ENCODE assay signal across 14 mouse cellular contexts in the genomic region with DNA sequence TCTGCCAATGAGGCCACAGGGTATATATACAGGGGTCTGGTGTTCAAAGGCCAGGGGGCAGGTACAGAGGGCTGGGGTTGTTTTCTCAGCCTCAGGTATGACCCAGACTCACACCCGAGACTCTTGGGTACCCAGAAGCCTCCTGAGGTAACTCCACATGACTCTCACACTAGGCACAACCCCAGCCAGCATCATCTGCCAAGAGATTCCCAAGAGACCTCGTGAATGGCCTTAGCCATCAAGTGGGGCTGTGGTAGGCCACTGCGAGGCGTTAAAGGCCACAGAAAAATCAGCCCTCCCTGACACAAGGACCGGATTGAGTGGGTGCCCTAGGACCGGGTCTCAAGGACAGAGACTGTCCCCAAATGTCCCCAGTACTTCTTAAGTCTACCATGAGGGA. TPM values are rescaled to one million over a fixed set of nuclear protein-coding genes. Genes with fewer than 3 reads are reported as not detected.
DNase-seq lines count a peak whose midpoint lies in the region; ATAC-seq lines count a peak whose summit lies in the region.
"Had no signal": no experiment of that assay in that cellular context is flagged by ENCODE, and none has a peak within 500 bp of the region (broad histone marks: within the 10 kb centered on the region; RNA-seq: fewer than 3 reads in every experiment).

No protein-coding gene starts in this region.

- H3K4me3 ChIP-seq in heart, embryonic 12.5 days = no peak overlapping the region
- H3K4me3 ChIP-seq in midbrain, embryonic 13.5 days (replicated peaks) = no peak overlapping the region
- H3K4me3 ChIP-seq in midbrain, embryonic 11.5 days (ENCODE audit: low read depth, low read length) = no peak overlapping the region
- no peak overlapping the region for H3K4me3 ChIP-seq in hindbrain, embryonic 12.5 days
- no peak overlapping the region for H3K4me3 ChIP-seq in neural tube, embryonic 14.5 days (ENCODE audit: low read depth, low read length)
- H3K4me3 ChIP-seq: heart, embryonic 13.5 days; liver, embryonic 13.5 days had no signal

- no peak for DNase-seq in heart, postnatal 36 days
- DNase-seq in midbrain, embryonic 11.5 days (ENCODE audit: low spot score, missing footprints) = no peak
- no peak for DNase-seq in thymus, postnatal 0 days (ENCODE audit: low spot score)
- DNase-seq: gastrocnemius, postnatal 14 days; liver, embryonic 13.5 days; right cerebral cortex, postnatal 14 days; thymus, adult 2 months had no signal

- ATAC-seq in heart, embryonic 12.5 days (ENCODE audit: insufficient number of reproducible peaks, low FRiP score) = no peak
- no peak for ATAC-seq in midbrain, embryonic 13.5 days
- no peak for ATAC-seq in midbrain, embryonic 11.5 days (ENCODE audit: low FRiP score)
- no peak for ATAC-seq in hindbrain, embryonic 12.5 days (ENCODE audit: low FRiP score)
- ATAC-seq in neural tube, embryonic 14.5 days (ENCODE audit: low read depth) = no peak
- ATAC-seq: forebrain, embryonic 14.5 days had no signal

- WGBS in heart, embryonic 12.5 days = 81% methylated on average over 6 of the region's 6 CpGs
- 91% methylated on average over 6 of the region's 6 CpGs for WGBS in midbrain, embryonic 13.5 days
- 84% methylated on average over 6 of the region's 6 CpGs for WGBS in midbrain, embryonic 11.5 days
- WGBS in hindbrain, embryonic 12.5 days = 82% methylated on average over 6 of the region's 6 CpGs
- WGBS in neural tube, embryonic 14.5 days = 73% methylated on average over 6 of the region's 6 CpGs

- H3K36me3 ChIP-seq in heart, embryonic 12.5 days = 0 out of 2 replicates have a peak, but pooled peaks cover 3% of the 10 kb centered on the region
- H3K36me3 ChIP-seq in midbrain, embryonic 13.5 days = peaks cover 11% of the 10 kb centered on the region; the same call in 1 of the 2 replicates
- no peaks in the 10 kb centered on the region for H3K36me3 ChIP-seq in midbrain, embryonic 11.5 days (ENCODE audit: control insufficient read depth, insufficient read depth, low read length)
- no peaks in the 10 kb centered on the region for H3K36me3 ChIP-seq in hindbrain, embryonic 12.5 days
- no peaks in the 10 kb centered on the region for H3K36me3 ChIP-seq in neural tube, embryonic 14.5 days (ENCODE audit: control insufficient read depth, insufficient read depth, low read length)
- H3K36me3 ChIP-seq: heart, embryonic 13.5 days; liver, embryonic 13.5 days had no signal

- H3K27ac ChIP-seq in heart, embryonic 12.5 days (ENCODE audit: poor library complexity, severe bottlenecking) = no peak overlapping the region
- H3K27ac ChIP-seq in midbrain, embryonic 13.5 days = peak overlapping the region; percentile 51; the same call in 1 of the 2 replicates
- H3K27ac ChIP-seq in midbrain, embryonic 11.5 days (ENCODE audit: low read depth, low read length) = no peak overlapping the region; the same call in 1 of the 2 replicates
- peak overlapping the region; percentile 68 for H3K27ac ChIP-seq in hindbrain, embryonic 12.5 days
- H3K27ac ChIP-seq in neural tube, embryonic 14.5 days (ENCODE audit: low read depth, low read length) = 0 out of 2 replicates have a peak overlapping the region, but pooled peaks have one; percentile 7
- H3K27ac ChIP-seq: liver, embryonic 13.5 days; macrophage had no signal

- H3K9ac ChIP-seq in heart, embryonic 12.5 days = peak overlapping the region; percentile 53; the same call in 1 of the 2 replicates
- H3K9ac ChIP-seq in midbrain, embryonic 13.5 days (replicated peaks) = no peak overlapping the region
- H3K9ac ChIP-seq in midbrain, embryonic 11.5 days (ENCODE audit: low read length) = no peak overlapping the region
- no peak overlapping the region for H3K9ac ChIP-seq in hindbrain, embryonic 12.5 days
- no peak overlapping the region for H3K9ac ChIP-seq in neural tube, embryonic 14.5 days (replicated peaks; ENCODE audit: low read depth, low read length)
- H3K9ac ChIP-seq: liver, embryonic 13.5 days had no signal

- H3K9me3 ChIP-seq in heart, embryonic 12.5 days (replicated peaks) = no peaks in the 10 kb centered on the region
- no peaks in the 10 kb centered on the region for H3K9me3 ChIP-seq in midbrain, embryonic 13.5 days
- H3K9me3 ChIP-seq in midbrain, embryonic 11.5 days (ENCODE audit: control insufficient read depth, low read length) = no peaks in the 10 kb centered on the region
- H3K9me3 ChIP-seq in hindbrain, embryonic 12.5 days (replicated peaks) = no peaks in the 10 kb centered on the region
- no peaks in the 10 kb centered on the region for H3K9me3 ChIP-seq in neural tube, embryonic 14.5 days (ENCODE audit: control insufficient read depth, low read length)
- H3K9me3 ChIP-seq: heart, embryonic 13.5 days; liver, embryonic 13.5 days had no signal

- H3K4me1 ChIP-seq in heart, embryonic 12.5 days (replicated peaks) = peaks cover 64% of the 10 kb centered on the region
- peaks cover 70% of the 10 kb centered on the region for H3K4me1 ChIP-seq in midbrain, embryonic 13.5 days (replicated peaks)
- peaks cover 29% of the 10 kb centered on the region for H3K4me1 ChIP-seq in midbrain, embryonic 11.5 days (ENCODE audit: control insufficient read depth, insufficient read depth, low read length)
- peaks cover 66% of the 10 kb centered on the region for H3K4me1 ChIP-seq in hindbrain, embryonic 12.5 days
- H3K4me1 ChIP-seq in neural tube, embryonic 14.5 days (ENCODE audit: control insufficient read depth, insufficient read depth, low read length) = peaks cover 53% of the 10 kb centered on the region

- H3K27me3 ChIP-seq in heart, embryonic 12.5 days (replicated peaks) = no peaks in the 10 kb centered on the region
- no peaks in the 10 kb centered on the region for H3K27me3 ChIP-seq in midbrain, embryonic 13.5 days
- H3K27me3 ChIP-seq in midbrain, embryonic 11.5 days (ENCODE audit: control insufficient read depth, insufficient read depth, low read length) = no peaks in the 10 kb centered on the region
- no peaks in the 10 kb centered on the region for H3K27me3 ChIP-seq in hindbrain, embryonic 12.5 days
- H3K27me3 ChIP-seq in neural tube, embryonic 14.5 days (ENCODE audit: control insufficient read depth, insufficient read depth, low read length) = no peaks in the 10 kb centered on the region
- H3K27me3 ChIP-seq: heart, embryonic 13.5 days; liver, embryonic 13.5 days had no signal

- no peak overlapping the region for H3K4me2 ChIP-seq in heart, embryonic 12.5 days
- no peak overlapping the region for H3K4me2 ChIP-seq in midbrain, embryonic 13.5 days (replicated peaks)
- no peak overlapping the region for H3K4me2 ChIP-seq in midbrain, embryonic 11.5 days
- H3K4me2 ChIP-seq in hindbrain, embryonic 12.5 days (replicated peaks) = no peak overlapping the region
- no peak overlapping the region for H3K4me2 ChIP-seq in neural tube, embryonic 14.5 days (ENCODE audit: low read depth, low read length)
- H3K4me2 ChIP-seq: heart, embryonic 13.5 days; liver, embryonic 13.5 days had no signal

- intact Hi-C loops in heart, postnatal 36 days (cut with DNase I) = loop anchor here (5.0 kb wide), 1 partner anchor 210 kb away; no protein-coding TSS in a partner anchor

RNA-seq across cellular contexts. Expression of gene Ccnk, which starts 33.1 kb away (rescaled TPM):
- 2.0 and 2.7 TPM in 2 replicates for polyA plus RNA-seq in heart, embryonic 12.5 days (2016; fragmentation: Nextera tagmentation; extraction: Ambion mirVana)
- 10 to 100 TPM; 28.8 to 30.5 TPM for total RNA-seq in heart, postnatal 36 days (2021)
- 4.4 and 4.7 TPM in 2 replicates for polyA plus RNA-seq in midbrain, embryonic 13.5 days (2015; fragmentation: Nextera tagmentation; extraction: Ambion mirVana)
- 8.1 and 9.0 TPM in 2 replicates for polyA plus RNA-seq in midbrain, embryonic 11.5 days (2014; fragmentation: Nextera tagmentation; extraction: Ambion mirVana)
- 2.9 and 3.6 TPM in 2 replicates for polyA plus RNA-seq in hindbrain, embryonic 12.5 days (2016; fragmentation: Nextera tagmentation; extraction: Ambion mirVana)
- 3.7 and 6.0 TPM in 2 replicates for polyA plus RNA-seq in neural tube, embryonic 14.5 days (2014; fragmentation: Nextera tagmentation; extraction: Ambion mirVana)
- polyA plus RNA-seq in thymus, postnatal 0 days (2015; fragmentation: Nextera tagmentation; extraction: Ambion mirVana) = 4.0 and 4.7 TPM in 2 replicates

RNA-seq across cellular contexts. Expression of gene Setd3, which starts 33.4 kb away (rescaled TPM):
- polyA plus RNA-seq in heart, embryonic 12.5 days (2016; fragmentation: Nextera tagmentation; extraction: Ambion mirVana) = 83.1 and 83.3 TPM in 2 replicates
- 10 to 100 TPM; 83.9 to 91.6 TPM for total RNA-seq in heart, postnatal 36 days (2021)
- polyA plus RNA-seq in midbrain, embryonic 13.5 days (2015; fragmentation: Nextera tagmentation; extraction: Ambion mirVana) = 93.6 and 96.6 TPM in 2 replicates
- polyA plus RNA-seq in midbrain, embryonic 11.5 days (2014; fragmentation: Nextera tagmentation; extraction: Ambion mirVana) = 83.3 and 92.0 TPM in 2 replicates
- polyA plus RNA-seq in hindbrain, embryonic 12.5 days (2016; fragmentation: Nextera tagmentation; extraction: Ambion mirVana) = 108 and 118 TPM in 2 replicates
- polyA plus RNA-seq in neural tube, embryonic 14.5 days (2014; fragmentation: Nextera tagmentation; extraction: Ambion mirVana) = 90.6 and 91.9 TPM in 2 replicates
- 82.6 and 83.6 TPM in 2 replicates for polyA plus RNA-seq in thymus, postnatal 0 days (2015; fragmentation: Nextera tagmentation; extraction: Ambion mirVana)

Comparison
In these comparisons a context has a peak if more than half of its experiments do, and no peak if none do; other contexts are left out.
1. H3K27ac ChIP-seq: peak in midbrain, embryonic 13.5 days (single experiment), hindbrain, embryonic 12.5 days (single experiment) and neural tube, embryonic 14.5 days (single experiment); none in heart, embryonic 12.5 days (single experiment) and midbrain, embryonic 11.5 days (single experiment).